Mouse (Mus musculus) myocyte (in vitro differentiated cells): ENCODE data around the gene Cdc42bpa.

Source experiments
- CEBPB ChIP-seq: IDR thresholded peaks from 2 replicates; pipeline ENCODE4 v1.6.1; 2011; ENCODE audit warnings: mild to moderate bottlenecking, moderate library complexity; ENCODE audit not compliant: poor library complexity, insufficient read depth, severe bottlenecking
- E2F4 ChIP-seq: IDR thresholded peaks from one replicate; pipeline ENCODE4 v1.6.1; 2011; ENCODE audit warnings: mild to moderate bottlenecking, control low read depth, moderate library complexity; ENCODE audit not compliant: insufficient read depth
- MAX ChIP-seq: IDR thresholded peaks from one replicate; pipeline ENCODE4 v1.6.1; 2011; ENCODE audit warnings: low read depth, mild to moderate bottlenecking, control low read depth
- MYOD1 ChIP-seq, 3 experiments: IDR thresholded peaks; one replicate each; pipeline ENCODE4 v1.6.1; 2011; ENCODE audit warnings: control low read depth in 2 of 3, low read depth in 2 of 3, mild to moderate bottlenecking in 2 of 3, moderate library complexity in 1 of 3; ENCODE audit not compliant: insufficient read length in 2 of 3, control insufficient read depth in 1 of 3
- MYOG ChIP-seq, 3 experiments: IDR thresholded peaks; one replicate each; pipeline ENCODE4 v1.6.1; 2011; ENCODE audit warnings: control low read depth in 2 of 3, low read depth in 2 of 3, mild to moderate bottlenecking in 2 of 3; ENCODE audit not compliant: insufficient read length in 2 of 3, control insufficient read depth in 1 of 3, insufficient read depth in 1 of 3
- POLR2A ChIP-seq: IDR thresholded peaks from one replicate; pipeline ENCODE4 v1.6.1; 2011; ENCODE audit warnings: low read depth, mild to moderate bottlenecking, control low read depth, moderate library complexity; ENCODE audit not compliant: insufficient read length
- POLR2AphosphoS2 ChIP-seq: IDR thresholded peaks from one replicate; pipeline ENCODE4 v1.6.1; 2011; ENCODE audit warnings: low read depth, control low read depth; ENCODE audit not compliant: insufficient read length
- REST ChIP-seq: IDR thresholded peaks from one replicate; pipeline ENCODE4 v1.6.1; 2011; ENCODE audit warnings: mild to moderate bottlenecking, control low read depth, moderate library complexity; ENCODE audit not compliant: insufficient read depth, insufficient read length
- SRF ChIP-seq: IDR thresholded peaks from one replicate; pipeline ENCODE4 v1.6.1; 2011; ENCODE audit warnings: low read depth; ENCODE audit not compliant: control insufficient read depth, insufficient read length
- TCF12 ChIP-seq: IDR thresholded peaks from one replicate; pipeline ENCODE4 v1.6.1; 2011; ENCODE audit warnings: mild to moderate bottlenecking, control low read depth; ENCODE audit not compliant: poor library complexity, insufficient read depth, severe bottlenecking
- TCF3 ChIP-seq: IDR thresholded peaks from one replicate; pipeline ENCODE4 v1.6.1; 2011; ENCODE audit warnings: low read depth, control low read depth; ENCODE audit not compliant: insufficient read length
- USF1 ChIP-seq: IDR thresholded peaks from one replicate; pipeline ENCODE4 v1.6.1; 2011; ENCODE audit warnings: low read depth, mild to moderate bottlenecking, control low read depth, moderate library complexity

DNA sequence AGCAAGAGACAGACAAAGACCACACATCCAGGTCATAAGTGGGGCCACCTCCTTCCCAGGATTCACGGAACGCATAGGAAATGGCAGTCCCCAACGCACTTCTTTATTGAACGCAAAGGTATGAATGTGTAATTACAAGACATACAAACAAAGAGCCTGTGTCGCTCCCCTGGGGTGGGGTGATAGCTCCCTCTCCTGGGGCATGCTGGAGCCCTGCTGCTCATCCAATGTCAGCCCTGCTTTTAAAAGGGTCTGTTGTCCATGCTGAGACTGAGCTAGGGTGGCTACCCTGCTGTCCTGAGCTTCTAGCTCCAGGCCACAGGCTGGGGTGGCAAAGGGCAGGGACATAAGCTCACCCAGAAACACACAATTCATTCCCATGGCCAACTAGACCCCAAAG is 206.3 kb downstream of the Cdc42bpa start:
- TF ChIP-seq MAX: no peak
- no peak for TF ChIP-seq SRF
- TF ChIP-seq POLR2A: no peak
- no peak for TF ChIP-seq MYOG (IDR thresholded peaks at IDR 0.05; ENCODE audit: control insufficient read depth in 1 of 3, insufficient read depth in 1 of 3, insufficient read length in 2 of 3, low read depth in 2 of 3)
- TF ChIP-seq TCF12: no peak
- no peak for TF ChIP-seq USF1
- no peak for TF ChIP-seq TCF3
- no peak for TF ChIP-seq MYOD1 (IDR thresholded peaks at IDR 0.05; ENCODE audit: control insufficient read depth in 1 of 3, insufficient read length in 2 of 3, low read depth in 2 of 3)
- no peak for TF ChIP-seq REST
- no peak for TF ChIP-seq POLR2AphosphoS2
- TF ChIP-seq E2F4: no peak
- no peak for TF ChIP-seq CEBPB
